Mouse (Mus musculus): ENCODE data around the gene Kctd14. TPM values are rescaled to one million over a fixed set of nuclear protein-coding genes. Genes with fewer than 3 reads are reported as not detected.
"Not testable (repeated sequence)": the region's sequence is repeated elsewhere in the genome, so short reads cannot be mapped to it uniquely, and the experiment has no call there.

Gene Kctd14
- 1 to 10 TPM; 4.1 to 6.4 (median 5.6) TPM for total RNA-seq (2022)

GRCm38 (mm10) chr7:97451023-97451422, at the start of gene Kctd14:
Gene Kctd14, plus strand, starts transcription at chr7:97451323.
- not testable (repeated sequence) for DNase-seq (ENCODE audit: low spot score in 2 of 2)

GRCm38 (mm10) chr7:97407145-97407544, 44.0 kb upstream of the Kctd14 start:
- no peak for DNase-seq (ENCODE audit: low spot score in 2 of 2)

- DNase-seq (ENCODE audit: low spot score in 2 of 2) = no peak
Measured at GRCm38 (mm10) chr7:97411106-97411505, 40.0 kb upstream of the Kctd14 start.

GRCm38 (mm10) chr7:97411575-97411974, 39.5 kb upstream of the Kctd14 start:
- DNase-seq (ENCODE audit: low spot score in 2 of 2) = no peak

GRCm38 (mm10) chr7:97413981-97414380, 37.1 kb upstream of the Kctd14 start:
- DNase-seq (ENCODE audit: low spot score in 2 of 2) = no peak

GRCm38 (mm10) chr7:97414426-97414825, 36.7 kb upstream of the Kctd14 start:
- DNase-seq (ENCODE audit: low spot score in 2 of 2) = no peak

GRCm38 (mm10) chr7:97414915-97415687, 36.0 kb upstream of the Kctd14 start:
- DNase-seq (ENCODE audit: low spot score in 2 of 2) = no peak

- DNase-seq (ENCODE audit: low spot score in 2 of 2) = no peak
Measured at GRCm38 (mm10) chr7:97416473-97416872, 34.6 kb upstream of the Kctd14 start.

GRCm38 (mm10) chr7:97416906-97417777, 34.0 kb upstream of the Kctd14 start, which contains the start of gene Thrsp:
Gene Thrsp, minus strand, starts transcription at chr7:97417730.
- peak; percentile 82 to 84 for DNase-seq (ENCODE audit: low spot score in 2 of 2)

GRCm38 (mm10) chr7:97418717-97419116, 32.4 kb upstream of the Kctd14 start:
- DNase-seq (ENCODE audit: low spot score in 2 of 2) = no peak

GRCm38 (mm10) chr7:97419163-97419562, 32.0 kb upstream of the Kctd14 start:
- no peak for DNase-seq (ENCODE audit: low spot score in 2 of 2)

GRCm38 (mm10) chr7:97420406-97420805, 30.7 kb upstream of the Kctd14 start:
- no peak for DNase-seq (ENCODE audit: low spot score in 2 of 2)

GRCm38 (mm10) chr7:97420958-97421651, 30.0 kb upstream of the Kctd14 start:
- peak in 1 of 2 experiments; percentile 55 for DNase-seq (ENCODE audit: low spot score in 2 of 2)

GRCm38 (mm10) chr7:97423754-97424153, 27.4 kb upstream of the Kctd14 start:
- no peak for DNase-seq (ENCODE audit: low spot score in 2 of 2)

- peak; percentile 66 to 90 for DNase-seq (ENCODE audit: low spot score in 2 of 2)
Measured at GRCm38 (mm10) chr7:97424621-97425245, 26.4 kb upstream of the Kctd14 start.

- DNase-seq (ENCODE audit: low spot score in 2 of 2) = no peak
Measured at GRCm38 (mm10) chr7:97426566-97426965, 24.6 kb upstream of the Kctd14 start.

GRCm38 (mm10) chr7:97427296-97427695, 23.8 kb upstream of the Kctd14 start:
- DNase-seq (ENCODE audit: low spot score in 2 of 2) = no peak

- DNase-seq (ENCODE audit: low spot score in 2 of 2) = no peak
Measured at GRCm38 (mm10) chr7:97427778-97428420, 23.2 kb upstream of the Kctd14 start.

GRCm38 (mm10) chr7:97429705-97430104, 21.4 kb upstream of the Kctd14 start:
- DNase-seq (ENCODE audit: low spot score in 2 of 2) = no peak

GRCm38 (mm10) chr7:97433517-97433916, 17.6 kb upstream of the Kctd14 start:
- DNase-seq (ENCODE audit: low spot score in 2 of 2) = not testable (repeated sequence)

- DNase-seq (ENCODE audit: low spot score in 2 of 2) = no peak
Measured at GRCm38 (mm10) chr7:97434517-97434916, 16.6 kb upstream of the Kctd14 start.

All from layer of hippocampus, adult 8-10 months (tissue).